Mouse (Mus musculus): ENCODE measurements around the gene Tspan11. TPM values are rescaled to one million over a fixed set of nuclear protein-coding genes. Genes with fewer than 3 reads are reported as not detected.

Tspan11 gene
- total RNA-seq, 1 experiment = 0.13 TPM

- Histone ChIP-seq H3K4me3 (ENCODE audit: insufficient read depth in 1 of 2, low read depth in 1 of 2, low read length in 2 of 2, poor library complexity in 1 of 2, severe bottlenecking in 1 of 2) (no peak overlapping the region), H3K9ac (ENCODE audit: insufficient read depth, low read depth, low read length, poor library complexity, severe bottlenecking) (no peak overlapping the region), H3K36me3 (ENCODE audit: control insufficient read depth, insufficient read depth, low read length, poor library complexity, severe bottlenecking) (no peaks in the 10 kb centered on the region), H3K27ac (ENCODE audit: insufficient read depth, low read depth, low read length, poor library complexity, severe bottlenecking) (no peak overlapping the region), H3K9me3 (ENCODE audit: control insufficient read depth, insufficient read depth, low read depth, low read length) (no peaks in the 10 kb centered on the region), H3K4me1 (ENCODE audit: control insufficient read depth in 2 of 2, insufficient read depth in 2 of 2, low read length in 2 of 2, poor library complexity in 1 of 2) (no peaks in the 10 kb centered on the region)
- no peak for DNase-seq (ENCODE audit: low read depth, low spot score)
- in situ Hi-C loops (cut with MboI; ENCODE audit: low sequenced_read_pairs in 2 of 2, unreplicated experiment in 2 of 2) = no loop called here
- TF ChIP-seq MAFK (IDR thresholded peaks at IDR 0.05; ENCODE audit: insufficient read depth, low read depth, low read length) = no peak
- no peak for TF ChIP-seq ZNF384 (IDR thresholded peaks at IDR 0.05; ENCODE audit: low read depth, low read length)
- no peak for TF ChIP-seq ZC3H11A (IDR thresholded peaks at IDR 0.05; ENCODE audit: borderline replicate concordance, low read depth, low read length)
- no peak for TF ChIP-seq HCFC1 (IDR thresholded peaks at IDR 0.05; ENCODE audit: borderline replicate concordance, insufficient read depth, low read length)
- TF ChIP-seq CHD2 (IDR thresholded peaks at IDR 0.05; ENCODE audit: low read depth, low read length) = no peak
Measured at GRCm38 (mm10) chr6:127865391-127865790, 22.0 kb upstream of the Tspan11 start.

GRCm38 (mm10) chr6:127868546-127868945 lies 18.8 kb upstream of the Tspan11 start:
- Histone ChIP-seq H3K27ac (ENCODE audit: insufficient read depth, low read depth, low read length, poor library complexity, severe bottlenecking) (no peak overlapping the region), H3K9me3 (ENCODE audit: control insufficient read depth, insufficient read depth, low read depth, low read length) (no peaks in the 10 kb centered on the region), H3K36me3 (ENCODE audit: control insufficient read depth, insufficient read depth, low read length, poor library complexity, severe bottlenecking) (no peaks in the 10 kb centered on the region), H3K4me3 (ENCODE audit: insufficient read depth in 1 of 2, low read depth in 1 of 2, low read length in 2 of 2, poor library complexity in 1 of 2, severe bottlenecking in 1 of 2) (no peak overlapping the region), H3K4me1 (ENCODE audit: control insufficient read depth in 2 of 2, insufficient read depth in 2 of 2, low read length in 2 of 2, poor library complexity in 1 of 2) (no peaks in the 10 kb centered on the region), H3K9ac (ENCODE audit: insufficient read depth, low read depth, low read length, poor library complexity, severe bottlenecking) (no peak overlapping the region)
- DNase-seq (ENCODE audit: low read depth, low spot score) = no peak
- in situ Hi-C loops (cut with MboI; ENCODE audit: low sequenced_read_pairs in 2 of 2, unreplicated experiment in 2 of 2) = no loop called here
- TF ChIP-seq HCFC1 (IDR thresholded peaks at IDR 0.05; ENCODE audit: borderline replicate concordance, insufficient read depth, low read length) (no peak), CHD2 (IDR thresholded peaks at IDR 0.05; ENCODE audit: low read depth, low read length) (no peak), MAFK (IDR thresholded peaks at IDR 0.05; ENCODE audit: insufficient read depth, low read depth, low read length) (no peak), ZC3H11A (IDR thresholded peaks at IDR 0.05; ENCODE audit: borderline replicate concordance, low read depth, low read length) (no peak), ZNF384 (IDR thresholded peaks at IDR 0.05; ENCODE audit: low read depth, low read length) (no peak)

- H3K27ac ChIP-seq (ENCODE audit: insufficient read depth, low read depth, low read length, poor library complexity, severe bottlenecking) = no peak overlapping the region
- TF ChIP-seq ZC3H11A (IDR thresholded peaks at IDR 0.05; ENCODE audit: borderline replicate concordance, low read depth, low read length) (no peak), CHD2 (IDR thresholded peaks at IDR 0.05; ENCODE audit: low read depth, low read length) (no peak), ZNF384 (IDR thresholded peaks at IDR 0.05; ENCODE audit: low read depth, low read length) (no peak), HCFC1 (IDR thresholded peaks at IDR 0.05; ENCODE audit: borderline replicate concordance, insufficient read depth, low read length) (no peak), MAFK (IDR thresholded peaks at IDR 0.05; ENCODE audit: insufficient read depth, low read depth, low read length) (no peak)
- in situ Hi-C loops (cut with MboI; ENCODE audit: low sequenced_read_pairs in 2 of 2, unreplicated experiment in 2 of 2) = no loop called here
- H3K4me1 ChIP-seq (ENCODE audit: control insufficient read depth in 2 of 2, insufficient read depth in 2 of 2, low read length in 2 of 2, poor library complexity in 1 of 2) = no peaks in the 10 kb centered on the region
- no peaks in the 10 kb centered on the region for H3K9me3 ChIP-seq (ENCODE audit: control insufficient read depth, insufficient read depth, low read depth, low read length)
- no peaks in the 10 kb centered on the region for H3K36me3 ChIP-seq (ENCODE audit: control insufficient read depth, insufficient read depth, low read length, poor library complexity, severe bottlenecking)
- H3K9ac ChIP-seq (ENCODE audit: insufficient read depth, low read depth, low read length, poor library complexity, severe bottlenecking) = no peak overlapping the region
- H3K4me3 ChIP-seq (ENCODE audit: insufficient read depth in 1 of 2, low read depth in 1 of 2, low read length in 2 of 2, poor library complexity in 1 of 2, severe bottlenecking in 1 of 2) = no peak overlapping the region
- DNase-seq (ENCODE audit: low read depth, low spot score) = no peak
Measured at GRCm38 (mm10) chr6:127869121-127869520, 18.3 kb upstream of the Tspan11 start.

GRCm38 (mm10) chr6:127870345-127871324 lies 16.8 kb upstream of the Tspan11 start:
- Histone ChIP-seq H3K9ac (ENCODE audit: insufficient read depth, low read depth, low read length, poor library complexity, severe bottlenecking) (no peak overlapping the region), H3K9me3 (ENCODE audit: control insufficient read depth, insufficient read depth, low read depth, low read length) (no peaks in the 10 kb centered on the region), H3K4me1 (ENCODE audit: control insufficient read depth in 2 of 2, insufficient read depth in 2 of 2, low read length in 2 of 2, poor library complexity in 1 of 2) (no peaks in the 10 kb centered on the region), H3K27ac (ENCODE audit: insufficient read depth, low read depth, low read length, poor library complexity, severe bottlenecking) (no peak overlapping the region), H3K36me3 (ENCODE audit: control insufficient read depth, insufficient read depth, low read length, poor library complexity, severe bottlenecking) (no peaks in the 10 kb centered on the region), H3K4me3 (ENCODE audit: insufficient read depth in 1 of 2, low read depth in 1 of 2, low read length in 2 of 2, poor library complexity in 1 of 2, severe bottlenecking in 1 of 2) (no peak overlapping the region)
- in situ Hi-C loops (cut with MboI; ENCODE audit: low sequenced_read_pairs in 2 of 2, unreplicated experiment in 2 of 2) = no loop called here
- TF ChIP-seq ZC3H11A (IDR thresholded peaks at IDR 0.05; ENCODE audit: borderline replicate concordance, low read depth, low read length) = peak; percentile 89
- no peak for TF ChIP-seq ZNF384 (IDR thresholded peaks at IDR 0.05; ENCODE audit: low read depth, low read length)
- DNase-seq (ENCODE audit: low read depth, low spot score) = no peak

Data from ES-E14 (cell line).